Mouse (Mus musculus) ovary, postnatal 36 days (tissue): Measurements from ENCODE around the gene Gm17026.
"Not testable (repeated sequence)": the region's sequence is repeated elsewhere in the genome, so short reads cannot be mapped to it uniquely, and the experiment has no call there.

Experiments
- DNase-seq: peaks from one replicate; pipeline ENCODE4 v3.0.0; 2022; ENCODE audit warnings: low spot score, mixed read lengths

Gene Gm17026

DNA sequence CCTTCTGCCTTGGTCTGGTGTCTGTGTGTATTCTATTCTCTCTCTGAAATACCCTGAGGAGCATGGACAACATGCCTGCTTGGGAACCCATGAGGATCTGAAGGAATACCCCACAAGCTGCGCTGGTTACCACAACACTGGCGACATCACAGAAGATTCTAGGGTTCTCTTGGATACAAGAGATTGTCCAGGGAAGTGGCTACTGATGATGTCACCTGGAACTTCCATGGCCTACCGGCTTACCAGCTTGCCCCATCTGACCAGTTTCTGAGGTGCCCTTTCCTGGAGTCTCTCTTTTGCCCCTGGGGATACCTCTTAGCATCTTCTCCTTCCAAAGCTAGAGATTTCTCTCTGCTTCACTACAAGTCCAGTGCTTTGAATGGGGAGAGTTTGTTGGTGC is at the start of gene Gm17026:
Gene Gm17026, minus strand, starts transcription at position 101 of the 400 bp plus-strand sequence.
- not testable (repeated sequence) for DNase-seq

GRCm38 (mm10) chr14:42297258-42297657 is 37.4 kb upstream of the Gm17026 start, which contains the start of gene Gm9611:
Gm9611 (minus strand) TSS chr14:42297358.
- DNase-seq = not testable (repeated sequence)

- not testable (repeated sequence) for DNase-seq
Measured at GRCm38 (mm10) chr14:42216766-42217537, 42.9 kb downstream of the Gm17026 start.
